Mouse (Mus musculus) liver, embryonic 14.5 days (tissue): ENCODE data around the gene Cd300ld4. TPM values are rescaled to one million over a fixed set of nuclear protein-coding genes. Genes with fewer than 3 reads are reported as not detected.
A peak's percentile ranks its signal among the peaks of the same experiment; 100 is the strongest.
"Not testable (repeated sequence)": the region's sequence is repeated elsewhere in the genome, so short reads cannot be mapped to it uniquely, and the experiment has no call there.

Source experiments
- ATAC-seq: fragments of 200-750 bp; cut with Nextera tagmentation; 2 replicates; pipeline ENCODE4 v1.8.0; 2017; ENCODE audit warnings: moderate number of reproducible peaks, mild to moderate bottlenecking, moderate library complexity; ENCODE audit not compliant: insufficient read depth
- DNase-seq, 3 experiments: peaks; one replicate each; pipeline ENCODE4 v3.0.0-alpha.2; 2012 to 2013; ENCODE audit warnings: low read depth in 3 of 3, low spot score in 3 of 3
- H3K27ac ChIP-seq: fragments of 300-500 bp; sonication (generic); 2 replicates; pipeline ENCODE4 v1.5.1; 2014; ENCODE audit warnings: moderate library complexity, mild to moderate bottlenecking, control low read depth, inconsistent platforms
- H3K27me3 ChIP-seq: fragments of 300-500 bp; sonication (generic); 2 replicates; pipeline ENCODE4 v1.6.1; 2014; ENCODE audit warnings: mild to moderate bottlenecking, low read length, moderate library complexity; ENCODE audit not compliant: control insufficient read depth, insufficient read depth
- H3K36me3 ChIP-seq: fragments of 300-500 bp; sonication (generic); replicated peaks from 2 replicates; pipeline ENCODE4 v1.6.1; 2014; ENCODE audit warnings: low read depth; ENCODE audit not compliant: control insufficient read depth, insufficient read depth
- H3K4me1 ChIP-seq, 2 experiments: fragments of 200-500 bp in 1 of 2; fragments of 300-500 bp in 1 of 2; sonication (generic) in 1 of 2; replicated peaks; 2 replicates each; pipeline ENCODE4 v1.6.1; 2012 to 2014; ENCODE audit warnings: antibody characterized with exemption in 1 of 2, inconsistent platforms in 1 of 2, low read length in 1 of 2; ENCODE audit not compliant: control insufficient read depth in 2 of 2, insufficient read depth in 2 of 2
- H3K4me2 ChIP-seq: fragments of 300-500 bp; sonication (generic); 2 replicates; pipeline ENCODE4 v1.6.1; 2014; ENCODE audit warnings: low read depth, mild to moderate bottlenecking, control low read depth, moderate library complexity
- H3K4me3 ChIP-seq, 2 experiments: fragments of 200-500 bp in 1 of 2; fragments of 300-500 bp in 1 of 2; sonication (generic) in 1 of 2; 2 replicates each; pipeline ENCODE4 v1.5.1; 2012 to 2014; ENCODE audit warnings: low read depth in 2 of 2, low read length in 2 of 2, mild to moderate bottlenecking in 2 of 2, control low read depth in 1 of 2, inconsistent platforms in 1 of 2, moderate library complexity in 1 of 2; ENCODE audit not compliant: insufficient read depth in 1 of 2
- H3K9ac ChIP-seq: fragments of 300-500 bp; sonication (generic); replicated peaks from 2 replicates; pipeline ENCODE4 v1.6.1; 2014; ENCODE audit warnings: mild to moderate bottlenecking, control low read depth, moderate library complexity
- H3K9me3 ChIP-seq: fragments of 300-500 bp; sonication (generic); 2 replicates; pipeline ENCODE4 v1.6.1; 2016; ENCODE audit warnings: low read length, mixed read lengths; ENCODE audit not compliant: control insufficient read depth
- CTCF ChIP-seq: IDR thresholded peaks from 2 replicates; pipeline ENCODE4 v1.5.1; 2016; ENCODE audit warnings: antibody characterized with exemption, low read depth, control low read depth
- EP300 ChIP-seq: IDR thresholded peaks from 2 replicates; pipeline ENCODE4 v1.6.1; 2016; ENCODE audit warnings: antibody characterized with exemption, low read depth
- WGBS: fragments of 180-500 bp; shearing (Covaris S2); extraction: QIAGEN DNeasy Blood & Tissue Kit; methylation state at CpG from one replicate; pipeline ENCODE4 v1.1.7; 2014; ENCODE audit not compliant: insufficient replicate concordance; 5-methylcytosine and 5-hydroxymethylcytosine counted together
- polyA plus RNA-seq, 2 experiments: library from polyadenylated mRNA; depleted of rRNA in 1 of 2; stranded (reverse) in 1 of 2; unstranded in 1 of 2; fragments of >200 nt; fragmentation: Nextera tagmentation in 1 of 2; extraction: Ambion mirVana in 1 of 2; gene quantifications; 2 replicates each; pipeline versions ENCODE4 v1.2.1 to v1.2.3; 2012 to 2014

The Cd300ld4 gene
- polyA plus RNA-seq, 2 experiments, result 0.09 TPM; not detected in 1

DNA sequence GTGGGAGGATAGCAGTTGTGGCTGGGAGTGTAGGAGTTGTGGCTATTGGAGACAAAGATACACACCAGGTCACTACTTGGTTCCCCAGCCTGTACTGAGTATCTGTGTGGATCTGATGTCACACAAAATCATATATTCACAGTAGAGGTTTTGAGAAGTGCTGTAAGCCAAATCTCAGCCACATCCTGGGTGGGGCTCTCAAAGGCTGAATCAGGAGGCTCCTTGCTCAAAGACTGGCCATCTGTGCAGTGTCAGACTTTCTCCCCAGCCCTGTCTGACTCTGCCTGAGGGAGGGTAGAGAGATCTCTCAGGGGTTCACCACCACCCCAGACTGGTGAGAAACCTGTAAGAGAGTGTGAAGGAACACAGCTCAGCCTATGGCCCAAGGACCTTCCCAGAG, 27.7 kb upstream of the Cd300ld4 start:
- no peak overlapping the region for H3K4me3 ChIP-seq
- DNase-seq, result no peak
- no peak for ATAC-seq
- no peaks in the 10 kb centered on the region for H3K9me3 ChIP-seq
- TF ChIP-seq EP300, result no peak
- TF ChIP-seq CTCF, result no peak
- H3K27ac ChIP-seq, result no peak overlapping the region
- no peak overlapping the region for H3K9ac ChIP-seq
- no peaks in the 10 kb centered on the region for H3K27me3 ChIP-seq
- no peaks in the 10 kb centered on the region for H3K36me3 ChIP-seq
- H3K4me1 ChIP-seq, result no peaks in the 10 kb centered on the region
- no peak overlapping the region for H3K4me2 ChIP-seq

GRCm38 (mm10) chr11:115052991-115053390, 26.2 kb upstream of the Cd300ld4 start:
- no peak overlapping the region for H3K4me2 ChIP-seq
- ATAC-seq, result no peak
- TF ChIP-seq CTCF (no peak), EP300 (no peak)
- H3K4me3 ChIP-seq, result no peak overlapping the region
- H3K9ac ChIP-seq, result no peak overlapping the region
- H3K36me3 ChIP-seq, result no peaks in the 10 kb centered on the region
- H3K27me3 ChIP-seq, result no peaks in the 10 kb centered on the region
- DNase-seq, result no peak
- H3K4me1 ChIP-seq, result no peaks in the 10 kb centered on the region
- 50% methylated on average over 1 of the region's 1 CpGs for WGBS
- no peaks in the 10 kb centered on the region for H3K9me3 ChIP-seq
- no peak overlapping the region for H3K27ac ChIP-seq

DNA sequence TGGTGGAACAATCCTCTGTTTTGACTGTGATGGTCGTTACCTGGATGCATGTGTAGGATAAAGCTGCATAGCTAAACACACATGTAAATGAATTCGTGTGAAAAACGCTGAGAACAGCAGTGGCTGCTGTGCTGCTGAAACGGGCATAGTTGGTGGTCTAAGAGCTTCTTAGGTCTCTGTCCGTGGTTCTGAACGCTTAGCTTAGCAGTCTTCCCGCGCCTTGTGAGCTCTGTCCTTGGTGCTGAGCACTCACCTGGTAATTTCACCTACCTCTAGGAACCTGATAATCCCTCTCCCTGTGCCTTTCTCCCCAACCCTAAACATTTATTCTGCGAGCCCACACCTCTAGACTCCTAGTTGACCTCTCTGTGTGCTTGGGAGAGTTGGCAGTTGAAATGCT, 25.4 kb upstream of the Cd300ld4 start:
- 2% methylated on average over 9 of the region's 9 CpGs for WGBS
- Histone ChIP-seq H3K36me3 (no peaks in the 10 kb centered on the region), H3K27me3 (no peaks in the 10 kb centered on the region), H3K4me3 (no peak overlapping the region), H3K9ac (no peak overlapping the region), H3K27ac (no peak overlapping the region), H3K4me1 (no peaks in the 10 kb centered on the region), H3K4me2 (no peak overlapping the region), H3K9me3 (no peaks in the 10 kb centered on the region)
- TF ChIP-seq CTCF (no peak), EP300 (no peak)
- DNase-seq (peak; percentile 13 to 38 (median 24)), ATAC-seq (no peak)

GRCm38 (mm10) chr11:115049282-115049895, 22.6 kb upstream of the Cd300ld4 start:
- WGBS, result 18% methylated on average over 3 of the region's 3 CpGs
- DNase-seq, result no peak

DNA sequence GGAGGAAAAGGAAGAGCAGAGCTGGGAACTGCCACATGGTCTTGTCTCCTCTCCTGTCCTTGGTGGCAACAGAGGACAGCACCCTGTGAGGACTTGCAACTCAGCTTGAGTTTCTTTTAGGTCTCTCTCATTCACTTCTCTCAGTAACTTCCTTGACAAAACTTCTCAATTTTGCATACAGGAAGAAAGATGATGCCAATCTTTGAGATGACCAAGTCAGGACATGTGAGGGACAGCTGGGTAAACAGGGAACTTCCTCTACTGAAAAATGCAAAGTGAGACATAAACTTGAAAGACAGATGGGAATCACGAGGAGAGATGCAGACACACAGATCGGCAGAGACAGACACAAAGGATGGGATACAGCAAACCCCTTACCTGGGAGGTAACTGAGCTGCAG, 21.4 kb upstream of the Cd300ld4 start, which contains the start of gene Cd300ld3:
Cd300ld3 (minus strand) TSS at position 151 of the 400 bp plus-strand sequence.
- no peak within 1 kb of the TSS for H3K9ac ChIP-seq
- WGBS, result 43% methylated on average over 2 of the region's 2 CpGs
- DNase-seq, result no peak
- H3K27me3 ChIP-seq, result no peaks in the 10 kb centered on the region
- H3K9me3 ChIP-seq, result no peaks in the 10 kb centered on the region
- H3K4me2 ChIP-seq, result no peak within 1 kb of the TSS
- no peaks in the 10 kb centered on the region for H3K36me3 ChIP-seq
- H3K4me3 ChIP-seq, result no peak within 1 kb of the TSS
- no peak for TF ChIP-seq CTCF
- no peak for TF ChIP-seq EP300
- no peak within 1 kb of the TSS for H3K27ac ChIP-seq
- H3K4me1 ChIP-seq, result no peaks in the 10 kb centered on the region
- no peak for ATAC-seq

More at GRCm38 (mm10) chr11:115049282-115049895, 22.6 kb upstream of the Cd300ld4 start:
- Histone ChIP-seq H3K4me2 (no peak overlapping the region), H3K4me1 (no peaks in the 10 kb centered on the region), H3K36me3 (no peaks in the 10 kb centered on the region), H3K9me3 (no peaks in the 10 kb centered on the region), H3K27me3 (no peaks in the 10 kb centered on the region), H3K4me3 (no peak overlapping the region), H3K9ac (no peak overlapping the region), H3K27ac (no peak overlapping the region)
- no peak for TF ChIP-seq EP300
- peak; percentile 33; the same call in 1 of the 2 replicates for TF ChIP-seq CTCF
- ATAC-seq, result no peak

GRCm38 (mm10) chr11:115037669-115038068, 10.9 kb upstream of the Cd300ld4 start, which contains the start of gene Cd300ld5:
Gene Cd300ld5 (minus strand): TSS chr11:115037769.
- not testable (repeated sequence) for H3K4me3 ChIP-seq, H3K9ac ChIP-seq, H3K4me1 ChIP-seq, DNase-seq, ATAC-seq, H3K27me3 ChIP-seq, H3K9me3 ChIP-seq, H3K4me2 ChIP-seq, H3K27ac ChIP-seq, H3K36me3 ChIP-seq
- WGBS, result no CpG with 5 or more reads among the region's 6 CpGs

GRCm38 (mm10) chr11:115016093-115016492, 10.7 kb downstream of the Cd300ld4 start, which contains the start of gene Cd300ld2:
Gene Cd300ld2 (minus strand): TSS chr11:115016193.
- H3K36me3 ChIP-seq, DNase-seq, H3K4me2 ChIP-seq, H3K9me3 ChIP-seq, H3K4me1 ChIP-seq, H3K9ac ChIP-seq, H3K4me3 ChIP-seq, ATAC-seq, H3K27ac ChIP-seq, H3K27me3 ChIP-seq: not testable (repeated sequence)
- WGBS, result no CpG with 5 or more reads among the region's 7 CpGs
